Mouse (Mus musculus) T-cell, adult 66 days (primary cell): ENCODE results near the gene Mindy2. TPM values are rescaled to one million over a fixed set of nuclear protein-coding genes. Genes with fewer than 3 reads are reported as not detected.

Experiments
- total RNA-seq, 2 experiments: library from RNA; stranded (reverse); gene quantifications; 3 replicates in 1 of 2; 4 replicates in 1 of 2; pipeline ENCODE4 v1.2.4; 2023

Mindy2 gene
- 10 to 100 TPM; 29.8 to 34.3 TPM for total RNA-seq

DNA sequence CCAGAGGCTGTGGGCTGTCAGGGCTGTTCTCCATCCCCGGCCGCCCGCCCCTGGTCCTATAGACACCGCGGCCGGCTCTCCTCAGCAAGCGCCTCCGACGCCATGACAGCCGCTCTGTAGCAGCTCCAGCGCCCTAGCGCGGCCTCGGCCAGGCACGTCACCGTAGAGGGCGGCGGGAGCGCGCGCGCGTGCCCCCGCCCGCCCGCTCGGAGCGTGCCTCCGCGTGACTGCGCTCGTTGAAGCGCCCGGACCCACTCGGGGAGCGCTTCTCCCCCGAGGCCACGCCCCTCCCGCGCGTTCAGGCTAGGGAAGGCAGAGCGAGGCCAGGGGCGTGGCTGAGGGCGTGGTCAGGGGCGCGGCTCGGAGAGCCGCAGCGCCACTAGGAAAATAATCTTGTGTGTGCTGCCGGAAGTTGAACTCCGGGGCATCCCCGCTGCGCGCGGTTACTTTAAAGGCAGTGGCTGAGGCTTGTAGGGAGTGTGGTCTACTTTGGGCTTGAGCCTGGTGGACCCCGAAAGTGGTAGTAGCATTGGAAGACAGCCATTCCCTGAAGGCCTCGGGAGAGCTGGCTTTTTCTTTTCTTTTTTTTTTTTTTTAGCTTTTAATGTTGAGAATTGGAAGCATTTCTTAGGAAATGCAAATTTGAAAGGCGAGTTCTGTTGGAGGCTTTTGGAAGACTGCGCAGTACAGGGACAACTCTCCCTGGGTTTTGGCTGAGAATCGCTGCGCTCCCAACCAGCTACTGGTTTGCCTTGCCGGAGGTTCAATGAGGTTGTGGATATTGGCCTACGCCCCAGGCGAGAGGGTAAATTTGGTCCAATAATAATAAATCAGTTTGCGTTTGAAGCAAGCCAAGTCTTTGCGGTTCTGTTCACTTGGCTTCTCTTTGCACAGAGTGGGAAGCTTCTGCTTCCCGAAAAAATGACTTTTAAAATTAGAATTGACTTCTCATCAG lies at the start of gene Mindy2:
Mindy2 (minus strand) TSS at position 162 of the 955 bp plus-strand sequence.

DNA sequence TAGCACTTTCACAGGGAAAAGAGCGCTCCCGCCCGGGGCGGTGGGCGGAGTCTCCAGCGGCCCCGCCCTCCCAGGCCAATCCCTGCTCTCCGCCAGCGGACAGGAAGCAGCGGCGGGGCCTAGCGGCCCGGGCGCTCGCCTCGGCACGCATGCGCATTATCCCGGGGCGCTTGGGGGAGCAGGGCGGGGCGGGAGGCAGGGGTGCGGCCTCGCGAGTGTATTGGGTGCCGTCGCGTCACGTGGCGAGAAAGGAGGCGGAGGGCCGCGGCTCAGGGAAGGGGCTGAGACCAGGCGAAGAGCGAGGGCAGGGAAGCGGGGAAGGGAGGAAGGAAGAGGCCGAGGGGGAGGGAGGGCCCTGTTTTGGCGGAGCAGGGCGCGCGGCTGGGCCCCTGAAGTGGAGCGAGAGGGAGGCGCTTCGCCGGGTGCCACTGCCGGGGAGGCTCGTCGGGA lies 21.7 kb upstream of the Mindy2 start, which contains the start of gene Adam10:
Adam10 (plus strand) TSS at position 316 of the 450 bp plus-strand sequence.

DNA sequence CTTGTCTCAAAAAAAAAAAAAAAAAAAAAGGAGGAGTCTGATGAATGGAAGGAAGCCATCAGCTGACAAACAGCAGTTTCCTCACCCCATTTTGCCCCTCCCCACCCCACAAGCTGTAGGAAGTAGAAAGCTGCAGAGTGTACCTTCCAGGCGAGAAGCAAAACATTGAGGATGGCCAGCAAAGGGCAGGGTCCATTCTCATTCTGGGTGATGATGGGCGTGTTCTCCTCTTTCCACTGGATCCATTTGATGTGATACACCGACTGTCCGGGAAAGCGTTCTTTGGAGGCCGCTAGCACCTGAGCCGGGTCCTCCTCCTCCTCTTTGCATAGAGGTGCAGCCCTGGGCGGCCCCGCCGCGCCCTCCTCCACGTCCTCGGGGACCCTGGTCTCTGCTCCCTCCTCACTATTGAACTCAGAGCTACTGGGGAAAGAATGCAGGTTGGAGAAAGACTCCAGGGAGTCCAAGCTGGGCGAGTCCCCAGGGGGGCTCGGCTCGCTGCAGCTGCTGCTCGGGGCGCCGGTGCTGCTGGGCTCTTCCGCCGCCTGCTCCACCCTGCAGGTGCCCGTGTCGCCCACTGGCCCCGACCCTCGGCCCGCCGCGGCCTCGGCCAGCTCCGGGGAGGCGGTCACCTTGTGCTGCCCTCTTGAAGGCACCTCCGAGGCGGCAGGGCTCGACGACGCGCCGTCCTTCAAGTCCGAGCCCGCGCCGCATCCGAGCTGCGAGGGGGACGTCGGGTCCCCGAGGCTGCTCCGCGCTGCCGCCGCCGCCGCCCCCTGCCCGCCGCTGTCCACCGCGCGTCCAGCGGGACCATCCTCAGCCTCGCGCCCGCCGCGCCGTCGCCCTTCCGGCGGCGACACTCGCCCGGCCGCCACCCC lies 605 bp downstream of the Mindy2 start, which contains the start of gene Gm10642:
Gm10642 (plus strand) TSS at position 122 of the 878 bp plus-strand sequence.

Other genes starting within 250 kb of the Mindy2 start
- 1 to 10 TPM; 2.5 to 6.1 TPM for gene Ccnb2, start 235.6 kb downstream of the Mindy2 start, total RNA-seq
- 10 to 100 TPM; 69.8 to 75.7 TPM for gene Rnf111, start 153.4 kb downstream of the Mindy2 start, total RNA-seq
- gene Sltm, start 114.4 kb downstream of the Mindy2 start, total RNA-seq, result 100 to 1,000 TPM; 130 to 131 TPM
- gene Gm10642, start 923 bp downstream of the Mindy2 start, total RNA-seq, result 1 to 10 TPM; 2.7 TPM
- 10 to 100 TPM; 69.6 to 73.9 TPM for gene Adam10, start 21.8 kb upstream of the Mindy2 start, total RNA-seq